ENCODE assay signal across 16 mouse cellular contexts in the genomic region with DNA sequence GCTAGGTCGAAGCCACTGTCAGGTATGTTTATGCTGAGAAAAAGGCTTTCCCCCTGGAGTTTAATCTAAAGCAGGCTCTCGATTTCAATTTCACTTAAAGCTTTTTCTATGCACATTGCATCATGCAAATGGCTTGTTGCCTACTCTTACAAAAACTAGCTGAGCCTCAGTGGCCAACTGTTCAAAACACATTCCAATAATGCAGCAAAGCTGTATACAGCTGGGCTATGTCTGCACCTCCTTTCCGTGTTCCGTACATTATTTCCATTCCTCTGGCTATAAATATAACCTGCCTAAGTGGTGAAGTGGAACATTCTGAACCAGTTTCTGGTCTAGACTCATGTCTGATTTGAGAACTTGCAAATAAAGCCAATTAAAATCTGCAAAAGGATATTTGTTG. TPM values are rescaled to one million over a fixed set of nuclear protein-coding genes. Genes with fewer than 3 reads are reported as not detected.
DNase-seq lines count a peak whose midpoint lies in the region; ATAC-seq lines count a peak whose summit lies in the region.
"Had no signal": no experiment of that assay in that cellular context is flagged by ENCODE, and none has a peak within 500 bp of the region (broad histone marks: within the 10 kb centered on the region; RNA-seq: fewer than 3 reads in every experiment).

No protein-coding gene starts in this region.

- H3K36me3 ChIP-seq in heart, embryonic 13.5 days: no peaks in the 10 kb centered on the region
- H3K36me3 ChIP-seq: embryonic facial prominence, embryonic 13.5 days; hindbrain, embryonic 13.5 days; liver, embryonic 12.5 days; neural tube, embryonic 12.5 days had no signal

- intact Hi-C loops in left cerebral cortex, postnatal 25 days (cut with DNase I): no loop called here

- no peak for DNase-seq in heart, postnatal 4 days
- peak; percentile 12 to 56 for DNase-seq in left cerebral cortex, postnatal 25 days (ENCODE audit: low spot score in 2 of 2)
- no peak for DNase-seq in left cerebral cortex, adult 11 months (ENCODE audit: low spot score)
- peak; percentile 76 for DNase-seq in NIH3T3 (ENCODE audit: low read depth)
- peak; percentile 62 for DNase-seq in brain, adult 2 months (ENCODE audit: low read depth, low spot score)
- DNase-seq in ovary, adult 18-20 months (ENCODE audit: low spot score): no peak
- DNase-seq: cerebellum, adult 9-10 months; lung, postnatal 4 days; right cerebral cortex, postnatal 25 days; thymus, postnatal 14 days had no signal

- no peak overlapping the region for H3K4me2 ChIP-seq in heart, embryonic 13.5 days
- H3K4me2 ChIP-seq: embryonic facial prominence, embryonic 13.5 days; hindbrain, embryonic 13.5 days; liver, embryonic 12.5 days; midbrain, embryonic 11.5 days; neural tube, embryonic 12.5 days had no signal

- peak overlapping the region; percentile 71 for H3K27ac ChIP-seq in heart, embryonic 13.5 days (replicated peaks)
- H3K27ac ChIP-seq: embryonic facial prominence, embryonic 13.5 days; hindbrain, embryonic 13.5 days; liver, embryonic 12.5 days; neural tube, embryonic 12.5 days had no signal

- WGBS in heart, embryonic 13.5 days: 46% methylated on average over 4 of the region's 4 CpGs

- no peaks in the 10 kb centered on the region for H3K9me3 ChIP-seq in heart, embryonic 13.5 days
- H3K9me3 ChIP-seq: embryonic facial prominence, embryonic 13.5 days; hindbrain, embryonic 13.5 days; liver, embryonic 12.5 days; neural tube, embryonic 12.5 days had no signal

- H3K27me3 ChIP-seq in heart, embryonic 13.5 days (replicated peaks): no peaks in the 10 kb centered on the region
- H3K27me3 ChIP-seq: embryonic facial prominence, embryonic 13.5 days; hindbrain, embryonic 13.5 days; liver, embryonic 12.5 days; neural tube, embryonic 12.5 days had no signal

- H3K4me1 ChIP-seq in heart, embryonic 13.5 days: peaks cover 11% of the 10 kb centered on the region
- H3K4me1 ChIP-seq: hindbrain, embryonic 13.5 days; neural tube, embryonic 12.5 days had no signal

- ATAC-seq in heart, embryonic 13.5 days (ENCODE audit: extremely low read depth, insufficient number of reproducible peaks, low FRiP score, low TSS enrichment): no peak; the same call in 1 of the 2 replicates
- ATAC-seq: liver, embryonic 12.5 days had no signal

- H3K9ac ChIP-seq in heart, embryonic 13.5 days: no peak overlapping the region
- H3K9ac ChIP-seq: embryonic facial prominence, embryonic 13.5 days; hindbrain, embryonic 13.5 days; liver, embryonic 12.5 days; neural tube, embryonic 12.5 days had no signal

- H3K4me3 ChIP-seq in heart, embryonic 13.5 days: no peak overlapping the region
- H3K4me3 ChIP-seq: embryonic facial prominence, embryonic 13.5 days; hindbrain, embryonic 13.5 days; liver, embryonic 12.5 days; neural tube, embryonic 12.5 days had no signal

RNA-seq across cellular contexts. Expression of a gene that starts 13.4 kb away (rescaled TPM):
- polyA plus RNA-seq in heart, embryonic 13.5 days (2015; fragmentation: Nextera tagmentation; extraction: Ambion mirVana): 60.8 and 65.7 TPM in 2 replicates
- 10 to 100 TPM; 42.4 to 45.1 TPM for total RNA-seq in heart, postnatal 4 days (2021)
- 10 to 100 TPM; 28.6 to 29.9 TPM for total RNA-seq in left cerebral cortex, postnatal 25 days (2021)

RNA-seq across cellular contexts. Expression of a gene that starts 56.9 kb away (rescaled TPM):
- 4.5 and 4.7 TPM in 2 replicates for polyA plus RNA-seq in heart, embryonic 13.5 days (2015; fragmentation: Nextera tagmentation; extraction: Ambion mirVana)
- total RNA-seq in heart, postnatal 4 days (2021): 10 to 100 TPM; 37.7 to 39.9 TPM
- 1 to 10 TPM; 1.9 to 2.1 TPM for total RNA-seq in left cerebral cortex, postnatal 25 days (2021)

Comparison
In these comparisons a context has a peak if more than half of its experiments do, and no peak if none do; other contexts are left out.
1. DNase-seq: peak in left cerebral cortex, postnatal 25 days (2 of 2), NIH3T3 (single experiment) and brain, adult 2 months (single experiment); none in heart, postnatal 4 days (single experiment), left cerebral cortex, adult 11 months (single experiment) and ovary, adult 18-20 months (single experiment).
2. RNA of a gene that starts 56.9 kb away (total RNA-seq): 37.7 to 39.9 TPM in heart, postnatal 4 days; 1.9 to 2.1 TPM in left cerebral cortex, postnatal 25 days; every median in the first group is over 10 times any median in the second.